Mouse (Mus musculus): ENCODE data around the gene 2410004P03Rik. TPM values are rescaled to one million over a fixed set of nuclear protein-coding genes. Genes with fewer than 3 reads are reported as not detected.

2410004P03Rik gene
- total RNA-seq, 4 experiments from 2014 or later, result not detected

Other genes starting within 250 kb of the 2410004P03Rik start
- gene Greb1, start 210.8 kb downstream of the 2410004P03Rik start, total RNA-seq (2022), result 1 to 10 TPM in 1 of 4 experiments, under 1 TPM in 3; 0.16 to 1.2 (median 0.64) TPM
- gene E2f6, start 200.8 kb downstream of the 2410004P03Rik start, total RNA-seq (2022), result 10 to 100 TPM; 86.4 to 90.4 (median 88.2) TPM
- 10 to 100 TPM; 71.9 to 88.8 (median 84.0) TPM for gene Rock2, start 116.8 kb downstream of the 2410004P03Rik start, total RNA-seq (2022)
- gene Pqlc3, start 11.3 kb downstream of the 2410004P03Rik start, total RNA-seq (2022), result 1 to 10 TPM; 2.7 to 3.6 (median 3.1) TPM
- not detected for gene Kcnf1, start 165.2 kb upstream of the 2410004P03Rik start, total RNA-seq (2022)